In the genomic region with DNA sequence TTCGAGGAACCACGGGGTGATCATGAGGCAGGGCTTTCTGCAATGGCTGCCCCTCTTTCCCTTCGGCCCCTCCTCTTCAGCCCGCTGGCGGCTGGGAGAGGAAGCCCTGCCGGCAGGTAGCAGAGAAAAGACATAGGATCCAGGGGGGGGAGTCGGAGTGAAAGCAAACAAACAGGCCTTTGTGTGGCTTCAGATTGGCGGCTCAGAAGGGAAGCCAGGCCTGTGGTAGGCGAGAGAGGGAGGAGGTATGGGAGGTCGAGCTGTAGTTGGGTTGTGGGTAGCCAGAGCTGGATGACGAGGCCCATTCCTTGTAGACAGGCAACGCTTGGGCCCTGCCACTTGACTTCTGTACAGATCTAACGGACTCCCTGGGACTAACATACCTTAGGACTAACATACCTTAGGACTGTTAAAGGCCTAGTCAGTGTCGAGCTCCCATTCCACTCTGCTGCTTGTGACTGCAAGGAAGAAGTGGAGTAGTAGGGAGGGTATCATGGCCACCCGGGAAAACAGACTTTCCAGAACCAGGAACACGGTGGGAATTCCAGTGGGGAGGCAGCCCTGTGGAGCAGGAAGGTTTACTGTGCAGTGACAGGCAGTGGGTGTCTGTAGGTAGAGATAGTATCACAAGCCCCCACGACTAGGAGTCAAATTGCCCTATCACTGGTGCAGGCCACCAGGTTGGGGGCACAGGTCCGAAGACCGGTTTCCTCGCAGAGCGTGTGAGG, we compare ENCODE assay signal across 8 mouse cellular contexts. TPM values are rescaled to one million over a fixed set of nuclear protein-coding genes. Genes with fewer than 3 reads are reported as not detected.
DNase-seq lines count a peak whose midpoint lies in the region; ATAC-seq lines count a peak whose summit lies in the region.

No protein-coding gene starts in this region.

- H3K4me1 ChIP-seq in embryonic facial prominence, embryonic 15.5 days: peaks cover 64% of the 10 kb centered on the region
- peaks cover 96% of the 10 kb centered on the region for H3K4me1 ChIP-seq in megakaryocyte, embryonic 14.5 days

- ATAC-seq in embryonic facial prominence, embryonic 15.5 days (ENCODE audit: insufficient number of reproducible peaks, low FRiP score, low TSS enrichment, low read depth): 0 out of 2 replicates have a peak, but pooled peaks have one; percentile 9

- peak overlapping the region; percentile 24; the same call in 1 of the 2 replicates for H3K9ac ChIP-seq in embryonic facial prominence, embryonic 15.5 days

- H3K9me3 ChIP-seq in embryonic facial prominence, embryonic 15.5 days (replicated peaks): no peaks in the 10 kb centered on the region
- no peaks in the 10 kb centered on the region for H3K9me3 ChIP-seq in megakaryocyte, embryonic 14.5 days

- H3K27ac ChIP-seq in embryonic facial prominence, embryonic 15.5 days (replicated peaks): peak overlapping the region; percentile 95

- H3K36me3 ChIP-seq in embryonic facial prominence, embryonic 15.5 days: no peaks in the 10 kb centered on the region
- peaks cover 42% of the 10 kb centered on the region for H3K36me3 ChIP-seq in megakaryocyte, embryonic 14.5 days (replicated peaks; ENCODE audit: low read length)

- H3K27me3 ChIP-seq in embryonic facial prominence, embryonic 15.5 days: no peaks in the 10 kb centered on the region
- H3K27me3 ChIP-seq in megakaryocyte, embryonic 14.5 days (replicated peaks): no peaks in the 10 kb centered on the region

- peak overlapping the region; percentile 82 for H3K4me2 ChIP-seq in embryonic facial prominence, embryonic 15.5 days (replicated peaks)

- DNase-seq in CD4-positive helper T cell, adult 2 months (ENCODE audit: low read depth, low spot score): peak; percentile 79
- peak; percentile 86 for DNase-seq in R1 (ENCODE audit: low read depth, low spot score)
- DNase-seq in heart, postnatal 25 days (ENCODE audit: low spot score): peak; percentile 20
- DNase-seq in left cerebral cortex, postnatal 10 days (ENCODE audit: extremely low spot score in 1 of 2, low spot score in 2 of 2): peak; percentile 26 to 83
- peak; percentile 30 to 52 for DNase-seq in right cerebral cortex, adult 2 months (ENCODE audit: low spot score in 2 of 2)
- peak; percentile 49 to 62 for DNase-seq in urinary bladder, postnatal 4 days (ENCODE audit: low spot score in 2 of 2)

- 6% methylated on average over 21 of the region's 21 CpGs for whole genome bisulfite sequencing in embryonic facial prominence, embryonic 15.5 days

- intact Hi-C loops in heart, postnatal 25 days (cut with DNase I): loop anchor here (2.0 kb wide), 1 partner anchor 62 kb away; no protein-coding TSS in a partner anchor
- intact Hi-C loops in left cerebral cortex, postnatal 10 days (cut with DNase I): no loop called here

- peak overlapping the region; percentile 51 for H3K4me3 ChIP-seq in embryonic facial prominence, embryonic 15.5 days (replicated peaks)
- peak overlapping the region; percentile 95 for H3K4me3 ChIP-seq in megakaryocyte, embryonic 14.5 days (replicated peaks)

RNA-seq across cellular contexts. Expression of a gene that starts 9.6 kb away (rescaled TPM):
- 22.2 and 25.4 TPM in 2 replicates for polyA plus RNA-seq in embryonic facial prominence, embryonic 15.5 days (2015; fragmentation: Nextera tagmentation; extraction: Ambion mirVana)
- total RNA-seq in heart, postnatal 25 days (2021): 10 to 100 TPM; 23.4 to 24.4 TPM
- 10 to 100 TPM; 61.9 to 68.5 TPM for total RNA-seq in left cerebral cortex, postnatal 10 days (2021)
- polyA plus RNA-seq in megakaryocyte, embryonic 14.5 days (2012; ENCODE audit: insufficient read depth, low replicate concordance): 46.9 and 62.9 TPM in 2 replicates

Comparison
In these comparisons a context has a peak if more than half of its experiments do, and no peak if none do; other contexts are left out.
1. Peak in every context shown above with its lines: DNase-seq, ATAC-seq, H3K4me3 ChIP-seq and H3K27ac ChIP-seq.
2. DNase-seq: peak in every context shown above with its lines; median percentile 86 in R1; 79 in CD4-positive helper T cell, adult 2 months; 56 in urinary bladder, postnatal 4 days; 54 in left cerebral cortex, postnatal 10 days; 41 in right cerebral cortex, adult 2 months; 20 in heart, postnatal 25 days.